Mouse (Mus musculus) ES-E14 (cell line): ENCODE data around the gene 4833420G17Rik.

Experiments used
- CHD2 ChIP-seq: IDR thresholded peaks from 2 replicates; pipeline ENCODE4 v1.6.1; 2014; ENCODE audit warnings: mild to moderate bottlenecking, low read depth, low read length, inconsistent platforms
- HCFC1 ChIP-seq: IDR thresholded peaks from 2 replicates; pipeline ENCODE4 v1.6.1; 2012; ENCODE audit warnings: low read length, inconsistent platforms, borderline replicate concordance; ENCODE audit not compliant: insufficient read depth
- MAFK ChIP-seq: IDR thresholded peaks from 2 replicates; pipeline ENCODE4 v1.6.1; 2014; ENCODE audit warnings: mild to moderate bottlenecking, low read depth, low read length, inconsistent platforms; ENCODE audit not compliant: insufficient read depth
- ZC3H11A ChIP-seq: IDR thresholded peaks from 2 replicates; pipeline ENCODE4 v1.6.1; 2012; ENCODE audit warnings: low read depth, mild to moderate bottlenecking, inconsistent platforms, low read length, borderline replicate concordance
- ZNF384 ChIP-seq: IDR thresholded peaks from 2 replicates; pipeline ENCODE4 v1.6.1; 2012; ENCODE audit warnings: low read depth, low read length, inconsistent platforms

DNA sequence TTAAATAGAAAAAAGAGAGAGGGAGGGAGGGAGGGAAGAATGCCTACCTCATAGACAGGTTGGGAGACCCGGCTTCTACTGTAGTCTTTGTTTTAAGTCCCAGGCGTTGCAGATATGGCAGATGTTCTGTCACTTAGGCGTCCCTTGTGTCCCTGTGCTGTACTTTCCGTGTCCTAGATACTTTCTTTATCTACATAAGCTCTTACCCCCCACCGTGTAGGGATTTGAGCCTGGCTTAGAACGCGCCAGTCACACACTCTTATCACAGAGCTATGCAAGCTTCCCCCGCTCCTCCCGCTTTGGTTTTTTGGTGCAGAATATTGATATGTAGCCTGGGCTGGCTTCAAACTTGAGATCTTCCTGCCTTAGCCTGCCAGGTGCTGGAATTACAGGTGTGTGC lies 14.1 kb downstream of the 4833420G17Rik start:
- TF ChIP-seq HCFC1, result no peak
- TF ChIP-seq CHD2, result no peak
- no peak for TF ChIP-seq ZNF384
- TF ChIP-seq MAFK, result no peak
- TF ChIP-seq ZC3H11A, result no peak
